Mouse (Mus musculus): ENCODE results near the gene Ryr2.
"Not testable (repeated sequence)": the region's sequence is repeated elsewhere in the genome, so short reads cannot be mapped to it uniquely, and the experiment has no call there.

Ryr2 gene

GRCm38 (mm10) chr13:12106662-12107632 is at the start of gene Ryr2:
Gene Ryr2 (minus strand): TSS chr13:12106945.
- peak; percentile 58 for DNase-seq (ENCODE audit: low spot score)

- DNase-seq (ENCODE audit: low spot score): no peak
Measured at GRCm38 (mm10) chr13:12153922-12154321, 47.2 kb upstream of the Ryr2 start.

GRCm38 (mm10) chr13:12146918-12147507 is 40.3 kb upstream of the Ryr2 start:
- DNase-seq (ENCODE audit: low spot score): no peak

- no peak for DNase-seq (ENCODE audit: low spot score)
Measured at GRCm38 (mm10) chr13:12146402-12146801, 39.7 kb upstream of the Ryr2 start.

GRCm38 (mm10) chr13:12143347-12143746 is 36.6 kb upstream of the Ryr2 start:
- DNase-seq (ENCODE audit: low spot score): no peak

- not testable (repeated sequence) for DNase-seq (ENCODE audit: low spot score)
Measured at GRCm38 (mm10) chr13:12136461-12136860, 29.7 kb upstream of the Ryr2 start.

- DNase-seq (ENCODE audit: low spot score): no peak
Measured at GRCm38 (mm10) chr13:12133549-12133948, 26.8 kb upstream of the Ryr2 start.

- no peak for DNase-seq (ENCODE audit: low spot score)
Measured at GRCm38 (mm10) chr13:12132160-12132710, 25.5 kb upstream of the Ryr2 start.

- DNase-seq (ENCODE audit: low spot score): no peak
Measured at GRCm38 (mm10) chr13:12129121-12129520, 22.4 kb upstream of the Ryr2 start.

- no peak for DNase-seq (ENCODE audit: low spot score)
Measured at GRCm38 (mm10) chr13:12126099-12126498, 19.4 kb upstream of the Ryr2 start.

- no peak for DNase-seq (ENCODE audit: low spot score)
Measured at GRCm38 (mm10) chr13:12124940-12125540, 18.3 kb upstream of the Ryr2 start.

GRCm38 (mm10) chr13:12115551-12115950 is 8.8 kb upstream of the Ryr2 start:
- DNase-seq (ENCODE audit: low spot score): no peak

- no peak for DNase-seq (ENCODE audit: low spot score)
Measured at GRCm38 (mm10) chr13:12114816-12115215, 8.1 kb upstream of the Ryr2 start.

GRCm38 (mm10) chr13:12108955-12109354 is 2.2 kb upstream of the Ryr2 start:
- DNase-seq (ENCODE audit: low spot score): no peak

GRCm38 (mm10) chr13:12105830-12106628 is 716 bp downstream of the Ryr2 start:
- no peak for DNase-seq (ENCODE audit: low spot score)

GRCm38 (mm10) chr13:12105231-12105829 is 1.4 kb downstream of the Ryr2 start:
- no peak for DNase-seq (ENCODE audit: low spot score)

GRCm38 (mm10) chr13:12104318-12104717 is 2.4 kb downstream of the Ryr2 start:
- DNase-seq (ENCODE audit: low spot score): no peak

- DNase-seq (ENCODE audit: low spot score): no peak
Measured at GRCm38 (mm10) chr13:12103017-12103416, 3.7 kb downstream of the Ryr2 start.

GRCm38 (mm10) chr13:12099446-12099845 is 7.3 kb downstream of the Ryr2 start:
- no peak for DNase-seq (ENCODE audit: low spot score)

GRCm38 (mm10) chr13:12098981-12099380 is 7.8 kb downstream of the Ryr2 start:
- DNase-seq (ENCODE audit: low spot score): no peak

GRCm38 (mm10) chr13:12096382-12096932 is 10.3 kb downstream of the Ryr2 start:
- DNase-seq (ENCODE audit: low spot score): no peak
